Mouse (Mus musculus) adrenal gland, adult 2 months (tissue): ENCODE results near the gene Cyth4. TPM values are rescaled to one million over a fixed set of nuclear protein-coding genes. Genes with fewer than 3 reads are reported as not detected.

Source experiments
- DNase-seq: peaks from one replicate; pipeline ENCODE4 v3.0.0; 2021
- polyA plus RNA-seq: library from polyadenylated mRNA; depleted of rRNA; stranded (reverse); fragments of >200 nt; gene quantifications from 2 replicates; pipeline ENCODE4 v1.2.3, GENCODE M21; 2012; rRNA removed
- total RNA-seq, 2 experiments: library from RNA; stranded (reverse); gene quantifications; 2 replicates each; pipeline ENCODE4 v1.2.3; 2021

The Cyth4 gene
- total and polyA plus RNA-seq, 3 experiments, result 7.2 to 13.8 (median 12.7) TPM

DNA sequence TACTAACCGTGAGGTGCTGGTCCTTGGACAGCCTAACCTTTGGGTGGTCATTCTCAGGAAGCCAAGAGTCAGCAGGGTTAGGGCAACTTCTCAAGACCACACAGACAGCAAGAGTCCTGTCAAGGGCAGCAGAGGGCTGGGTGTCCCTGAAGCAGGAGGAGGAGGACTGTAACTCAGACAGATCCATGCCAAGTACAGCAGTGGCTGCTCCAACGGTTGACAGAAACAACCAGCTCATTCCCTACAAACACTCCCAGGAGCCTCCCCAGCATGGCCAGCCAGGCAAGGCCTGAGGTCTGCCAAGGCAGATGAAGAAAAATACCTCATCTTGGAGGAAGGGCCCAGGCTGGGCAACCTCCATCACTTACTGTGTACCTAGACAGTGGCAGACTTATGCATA is 20.1 kb downstream of the Cyth4 start:
- peak; percentile 59 for DNase-seq

DNA sequence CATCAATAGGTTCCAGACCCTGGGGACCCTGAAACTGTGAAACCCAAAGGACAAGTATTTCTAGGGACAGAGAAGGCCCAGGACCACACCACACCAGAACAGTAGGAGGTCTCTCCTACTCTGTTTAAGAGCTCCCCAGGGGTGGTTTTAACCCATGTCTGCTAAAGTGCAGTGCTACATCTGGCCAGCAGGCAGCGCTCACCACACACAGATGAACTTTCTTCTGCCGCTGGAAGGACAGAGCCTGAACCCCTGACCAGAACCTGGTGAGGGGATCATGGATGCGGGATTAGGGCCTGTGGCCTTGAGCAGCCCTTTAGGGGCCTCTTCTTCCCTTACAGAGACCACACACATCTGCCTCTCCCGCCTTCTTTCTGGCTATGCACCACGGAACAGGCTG is 26.6 kb downstream of the Cyth4 start:
- peak; percentile 76 for DNase-seq

DNA sequence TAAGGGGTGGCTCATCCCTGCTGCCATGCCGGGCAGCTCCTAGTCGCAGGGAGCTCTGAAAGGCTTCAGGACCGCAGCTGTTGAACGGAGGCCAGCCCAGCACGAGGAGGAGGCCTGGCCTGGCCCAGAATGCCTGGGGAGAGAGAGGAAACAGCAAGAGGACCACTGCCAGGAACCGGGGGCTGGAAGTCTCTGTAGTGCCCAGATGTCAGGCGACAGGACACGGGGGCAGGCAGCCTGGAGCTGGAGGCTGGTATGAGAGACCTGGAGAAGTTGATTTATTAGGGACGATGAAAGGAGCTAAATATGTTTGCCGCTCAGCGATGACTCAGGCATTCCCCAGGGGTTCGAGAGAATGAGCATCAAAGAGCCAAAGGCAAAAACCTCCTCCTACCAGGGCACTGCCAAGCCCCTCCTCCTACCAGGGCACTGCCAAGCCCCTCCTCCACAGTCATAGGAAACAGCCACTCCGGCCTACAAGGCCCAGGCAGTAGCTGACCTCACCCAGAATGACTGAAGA is 27.6 kb downstream of the Cyth4 start:
- DNase-seq, result peak; percentile 97

DNA sequence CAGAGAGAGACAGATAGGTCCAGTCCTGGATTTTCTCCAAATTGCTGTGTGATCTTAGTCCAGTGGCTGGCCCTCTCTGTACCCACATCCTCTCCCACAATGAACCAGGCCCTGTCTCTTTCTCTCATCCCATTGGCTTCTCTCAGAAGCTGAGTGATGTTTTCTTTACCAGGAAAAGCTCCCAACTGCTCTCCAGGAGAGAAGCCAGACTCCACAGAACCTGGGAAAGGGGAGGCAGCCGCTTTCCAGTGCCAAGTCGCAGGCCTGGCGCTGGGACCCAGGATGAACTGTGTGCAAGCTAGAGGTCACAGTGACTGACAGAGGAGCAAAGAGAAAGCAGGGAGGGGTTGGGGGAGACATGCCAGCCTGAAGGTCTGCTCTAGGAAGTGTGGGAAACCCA is 28.1 kb downstream of the Cyth4 start:
- DNase-seq, result no peak

DNA sequence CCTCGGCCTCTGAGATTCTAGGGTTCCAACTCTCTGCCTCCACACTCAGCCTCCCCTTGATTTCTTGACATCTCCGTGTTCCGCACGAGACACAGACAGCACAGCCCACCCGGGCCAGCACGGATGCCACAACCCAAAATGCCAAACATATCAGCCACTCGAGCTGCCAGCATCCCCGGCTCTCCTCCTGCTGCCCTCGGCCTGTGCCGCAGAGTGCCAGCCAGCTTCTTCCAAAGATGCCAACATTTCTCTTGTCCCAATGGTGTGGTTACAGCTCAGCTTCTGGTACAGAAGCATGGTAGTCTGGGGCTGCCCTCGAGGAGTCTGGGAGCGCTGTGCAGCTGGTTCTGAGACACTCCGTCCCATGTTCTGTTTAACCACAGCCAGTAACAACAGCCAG is 29.4 kb downstream of the Cyth4 start:
- no peak for DNase-seq

DNA sequence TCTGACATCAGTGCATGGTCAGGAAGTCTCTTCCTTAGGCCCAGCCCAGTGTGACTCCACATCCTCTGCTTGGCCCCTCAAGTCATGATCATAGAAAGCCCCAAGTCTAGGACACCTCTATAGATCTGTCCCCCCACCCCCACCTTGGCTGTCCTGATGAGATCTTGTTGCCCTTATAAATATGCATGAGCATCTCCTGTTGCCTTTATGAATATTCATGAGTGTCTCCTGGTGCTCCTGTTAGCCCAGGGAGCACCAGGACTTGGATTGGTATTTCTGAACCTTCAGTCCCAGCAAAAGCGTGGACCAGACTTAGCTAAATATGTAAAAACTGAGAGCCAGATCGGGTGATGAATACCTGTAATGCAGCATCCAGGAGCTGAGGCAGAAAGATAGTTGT is 35.5 kb downstream of the Cyth4 start:
- DNase-seq, result no peak

DNA sequence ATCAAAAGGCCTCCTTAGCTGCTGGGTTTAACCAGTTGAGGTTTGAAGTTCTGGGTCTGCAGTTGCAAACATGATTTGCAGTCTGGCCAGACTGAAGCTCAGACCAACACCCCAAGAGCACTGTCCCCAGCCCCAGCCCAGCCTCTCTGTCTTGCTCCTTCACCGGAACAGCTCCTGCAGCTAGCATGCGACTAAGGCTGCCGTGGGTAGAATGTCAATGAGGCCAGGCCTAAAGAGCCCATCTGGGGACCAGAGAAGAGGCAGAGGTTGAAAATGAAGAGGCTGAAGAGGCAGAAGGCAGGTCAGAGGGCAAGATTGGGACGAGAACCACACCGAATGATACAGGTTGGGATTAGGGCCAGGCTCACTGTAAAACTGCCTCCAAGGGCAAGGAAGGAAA is 36.6 kb downstream of the Cyth4 start:
- no peak for DNase-seq

DNA sequence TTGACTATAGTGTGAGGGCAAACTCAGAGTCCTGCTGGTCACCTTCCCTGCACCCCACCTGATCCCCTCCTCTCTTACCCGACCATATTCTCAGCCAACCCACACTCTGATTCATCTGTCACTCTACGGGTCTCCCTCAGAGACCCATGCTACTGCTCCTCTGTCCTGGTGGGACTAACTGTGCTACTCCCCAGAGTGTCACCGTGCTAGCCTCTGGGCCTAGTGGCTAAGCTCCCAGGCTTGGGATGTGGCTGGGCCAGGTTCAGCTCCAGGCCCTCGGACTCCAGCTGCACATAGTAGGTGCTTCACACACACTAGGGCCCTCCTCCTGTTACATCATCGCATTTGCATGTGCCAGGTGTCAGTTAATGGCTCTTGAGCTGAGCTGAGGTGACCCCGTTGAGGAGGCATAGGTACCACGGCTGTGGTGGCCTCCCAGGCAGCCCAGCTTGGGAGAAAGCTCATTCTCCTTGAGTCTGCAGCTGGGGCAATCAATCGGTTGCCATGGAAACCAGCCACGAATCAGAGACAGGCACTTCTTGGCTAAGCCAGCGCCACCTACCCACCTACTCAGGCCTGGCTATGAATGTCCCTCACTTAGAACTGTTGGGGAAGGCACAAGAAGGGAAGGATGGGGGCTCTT is 37.4 kb downstream of the Cyth4 start:
- DNase-seq, result no peak

DNA sequence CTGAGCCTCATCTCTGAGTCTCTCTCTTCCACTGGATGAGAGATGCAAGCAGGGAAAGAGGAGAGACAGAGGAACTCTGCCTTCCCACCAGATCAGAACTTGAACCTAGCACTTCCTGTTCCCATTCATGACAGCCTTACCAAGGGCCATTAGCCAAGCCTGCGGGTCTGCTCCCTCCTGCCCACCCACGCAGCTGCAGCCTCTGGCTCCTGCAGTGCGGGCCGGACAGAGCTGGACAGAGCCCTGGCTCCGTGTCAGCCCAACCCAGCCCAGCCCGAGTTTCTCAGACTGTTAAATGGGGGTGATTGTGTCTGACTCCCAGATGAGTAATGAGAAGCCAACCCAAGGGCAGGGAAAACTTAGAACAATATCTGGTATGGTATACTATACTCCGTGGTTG is 38.4 kb downstream of the Cyth4 start:
- peak; percentile 23 for DNase-seq

DNA sequence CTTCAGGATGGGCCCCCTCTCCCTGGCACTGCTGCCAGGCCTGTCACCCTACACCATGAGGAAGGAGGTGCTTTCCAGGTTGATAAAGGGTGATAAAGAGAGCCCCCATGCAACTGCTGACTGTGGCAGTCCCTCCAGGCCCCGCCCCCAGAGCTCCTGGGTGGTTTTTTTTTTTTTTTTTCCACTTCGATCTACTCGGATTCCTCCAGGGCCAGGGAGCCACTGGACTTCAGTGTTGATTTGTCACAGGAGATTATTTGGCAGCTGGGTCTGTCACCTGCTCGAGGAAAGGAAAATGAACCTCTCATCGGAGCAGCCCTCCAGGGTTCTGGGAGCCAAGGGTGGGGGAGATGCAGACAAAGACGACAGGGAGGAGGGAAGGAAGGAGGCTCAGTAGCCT is 46.8 kb downstream of the Cyth4 start:
- no peak for DNase-seq

DNA sequence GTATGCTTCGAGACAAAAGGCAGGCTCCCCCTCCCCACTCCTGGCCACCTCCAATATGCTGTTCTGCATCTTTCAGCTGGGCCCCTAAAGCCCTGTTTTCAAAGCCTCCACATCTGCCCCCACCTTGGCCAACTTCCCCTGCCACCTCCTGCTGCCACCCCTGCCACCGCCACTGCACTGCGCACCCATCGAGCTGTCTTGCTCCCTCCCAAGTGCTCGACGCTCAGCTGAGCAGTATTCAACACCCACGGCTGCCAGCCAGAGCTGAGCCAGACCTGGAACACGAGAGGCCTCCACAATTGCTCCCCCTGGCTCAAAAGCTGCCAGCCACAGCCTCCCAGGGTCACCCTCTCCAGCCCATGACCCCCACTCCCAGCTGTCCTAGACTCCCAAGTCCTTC is 47.8 kb downstream of the Cyth4 start:
- DNase-seq, result no peak

DNA sequence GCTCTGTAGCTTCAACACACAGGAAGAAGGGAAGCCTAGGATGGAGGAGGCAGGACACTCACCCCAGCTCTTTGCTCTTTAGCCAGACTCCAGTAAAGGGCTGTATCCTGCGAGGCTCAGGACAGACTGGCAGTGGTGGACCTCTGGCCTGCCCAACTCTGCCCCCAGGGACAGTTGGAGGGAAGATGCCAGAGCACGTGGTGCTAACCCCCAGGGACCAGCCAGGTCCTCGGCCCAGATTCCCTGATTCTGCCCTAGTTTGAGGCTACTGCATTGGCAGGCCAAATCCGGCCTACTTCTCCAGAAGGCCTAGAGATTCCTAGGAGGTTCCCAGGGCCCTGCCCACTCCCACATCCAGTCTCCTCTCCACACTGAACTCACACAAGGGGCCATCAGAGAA is 50.9 kb downstream of the Cyth4 start:
- peak; percentile 43 for DNase-seq

DNA sequence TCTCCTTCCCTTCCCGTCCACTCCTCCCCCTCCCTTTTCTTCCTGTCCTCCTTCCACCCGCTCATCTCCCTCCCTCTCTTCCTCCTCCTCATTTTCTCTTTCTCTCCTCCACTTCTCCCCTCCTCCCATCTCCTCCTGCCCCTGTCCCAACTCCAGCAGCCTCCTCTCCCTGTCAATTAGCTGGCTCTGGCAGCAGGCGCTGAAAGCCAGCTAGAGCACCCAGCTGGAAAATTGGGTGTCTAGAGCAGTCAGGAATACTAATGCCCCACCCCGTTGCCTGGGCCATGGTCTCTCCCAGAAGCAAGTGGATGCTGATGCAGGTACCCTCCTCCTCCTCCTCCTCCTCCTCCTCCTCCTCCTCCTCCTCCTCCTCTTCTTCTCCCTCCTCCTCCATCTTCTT is 54.3 kb downstream of the Cyth4 start:
- DNase-seq, result no peak

DNA sequence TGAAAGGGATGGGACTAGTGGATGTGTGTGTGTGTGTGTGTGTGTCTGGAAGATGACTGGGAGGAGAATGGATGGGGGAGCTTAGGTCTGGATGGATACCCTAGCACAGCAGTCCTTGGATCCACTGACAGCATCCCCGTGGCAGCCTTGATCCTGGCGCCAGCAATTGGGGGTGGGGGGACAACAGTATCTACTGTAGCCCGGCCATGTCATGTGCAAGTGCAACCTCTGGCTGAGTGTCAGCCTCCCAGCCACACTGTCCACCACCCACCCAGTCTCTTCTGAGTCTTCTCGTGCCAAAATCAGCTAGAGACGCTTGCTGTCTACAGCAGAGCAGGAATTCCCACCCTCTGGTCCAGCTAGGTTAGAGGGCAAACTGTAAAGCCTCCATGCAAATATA is 67.4 kb downstream of the Cyth4 start:
- DNase-seq, result no peak

DNA sequence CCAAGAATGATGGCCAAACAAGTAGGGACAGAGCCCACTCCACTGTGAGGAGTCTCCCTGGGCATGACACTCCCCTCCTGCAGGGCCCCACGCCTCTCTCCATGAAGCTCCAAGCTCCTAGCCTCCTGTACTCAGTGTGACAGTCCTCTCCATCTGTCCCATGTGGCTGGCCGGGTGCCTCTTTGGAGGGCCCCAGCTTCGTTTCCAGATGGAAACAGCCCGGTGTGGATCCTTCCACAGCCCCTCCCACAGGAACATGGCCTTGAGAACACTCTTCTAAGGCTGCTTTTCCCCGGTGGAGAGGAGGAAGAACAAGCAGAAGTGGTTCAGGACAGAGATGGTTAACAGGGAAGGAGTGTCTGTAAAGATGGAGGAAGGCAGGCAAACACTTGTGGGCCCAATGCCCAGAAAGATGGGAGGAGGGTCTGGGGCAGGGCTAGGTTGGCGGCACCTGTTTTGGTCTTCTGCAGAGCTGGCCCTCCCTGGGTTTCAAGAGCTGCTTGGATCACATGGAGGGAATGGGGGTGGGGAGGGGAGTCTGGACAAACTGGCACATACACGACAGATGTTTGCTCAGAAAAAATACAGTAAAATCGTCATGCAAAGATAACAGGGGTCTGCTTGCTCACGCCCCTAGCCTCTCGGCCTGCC is 72.5 kb downstream of the Cyth4 start:
- no peak for DNase-seq

DNA sequence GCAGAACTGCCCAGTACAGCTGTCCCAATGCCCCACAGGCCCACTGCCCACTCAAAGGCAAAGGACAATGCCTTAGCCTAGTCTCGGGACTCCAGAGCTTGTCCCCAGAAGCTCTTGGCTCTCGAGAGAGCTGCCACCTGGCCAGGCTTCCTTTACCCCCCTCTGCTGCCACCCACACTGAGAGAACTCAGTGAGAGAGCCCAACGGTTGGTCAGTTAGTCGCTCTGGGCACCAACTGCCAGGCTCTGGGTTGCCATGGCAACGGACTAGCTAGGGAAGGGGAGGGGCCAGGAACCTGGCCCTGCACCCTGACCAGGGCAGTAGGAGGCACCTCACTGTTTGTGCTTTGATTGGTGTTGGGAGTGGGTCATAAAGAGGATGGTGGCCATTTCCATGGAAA is 73.5 kb downstream of the Cyth4 start:
- peak; percentile 54 for DNase-seq

Other genes starting within 250 kb of the Cyth4 start
- not detected for gene Tex33, start 201.1 kb upstream of the Cyth4 start, total RNA-seq
- gene Tex33, start 201.1 kb upstream of the Cyth4 start, polyA plus RNA-seq, result not detected in 2 replicates
- 100 to 1,000 TPM; 218 to 366 TPM for gene Tst, start 191.1 kb upstream of the Cyth4 start, total RNA-seq
- gene Tst, start 191.1 kb upstream of the Cyth4 start, polyA plus RNA-seq, result 391 and 410 TPM in 2 replicates
- 10 to 100 TPM; 59.0 to 63.2 TPM for gene Mpst, start 190.6 kb upstream of the Cyth4 start, total RNA-seq
- 342 and 389 TPM in 2 replicates for gene Mpst, start 190.6 kb upstream of the Cyth4 start, polyA plus RNA-seq
- gene Kctd17, start 168.5 kb upstream of the Cyth4 start, total RNA-seq, result 100 to 1,000 TPM in 1 of 2 experiments, 10 to 100 TPM in 1; 81.6 to 102 TPM
- gene Kctd17, start 168.5 kb upstream of the Cyth4 start, polyA plus RNA-seq, result 344 and 374 TPM in 2 replicates
- 1 to 10 TPM in 1 of 2 experiments, under 1 TPM in 1; 0.59 to 3.3 TPM for gene Tmprss6, start 128.4 kb upstream of the Cyth4 start, total RNA-seq
- 3.5 and 4.7 TPM in 2 replicates for gene Tmprss6, start 128.4 kb upstream of the Cyth4 start, polyA plus RNA-seq
- gene Il2rb, start 101.8 kb upstream of the Cyth4 start, total RNA-seq, result 1 to 10 TPM; 1.3 to 1.5 TPM
- gene Il2rb, start 101.8 kb upstream of the Cyth4 start, polyA plus RNA-seq, result 3.8 and 4.9 TPM in 2 replicates
- gene C1qtnf6, start 65.6 kb upstream of the Cyth4 start, total RNA-seq, result 10 to 100 TPM; 16.9 to 30.1 TPM
- gene C1qtnf6, start 65.6 kb upstream of the Cyth4 start, polyA plus RNA-seq, result 63.2 and 92.2 TPM in 2 replicates
- gene Sstr3, start 52.4 kb upstream of the Cyth4 start, total RNA-seq, result 1 to 10 TPM in 1 of 2 experiments, under 1 TPM in 1; 0.43 to 1.6 TPM
- 0.16 and 0.93 TPM in 2 replicates for gene Sstr3, start 52.4 kb upstream of the Cyth4 start, polyA plus RNA-seq
- gene Rac2, start 24.3 kb upstream of the Cyth4 start, total RNA-seq, result 1 to 10 TPM; 8.1 to 9.6 TPM
- gene Rac2, start 24.3 kb upstream of the Cyth4 start, polyA plus RNA-seq, result 33.4 and 40.2 TPM in 2 replicates
- gene Elfn2, start 121.7 kb downstream of the Cyth4 start, total RNA-seq, result 1 to 10 TPM; 3.2 to 3.6 TPM
- 1.7 and 2.3 TPM in 2 replicates for gene Elfn2, start 121.7 kb downstream of the Cyth4 start, polyA plus RNA-seq
- gene Mfng, start 176.4 kb downstream of the Cyth4 start, total RNA-seq, result 10 to 100 TPM in 1 of 2 experiments, 1 to 10 TPM in 1; 8.7 to 18.1 TPM
- gene Mfng, start 176.4 kb downstream of the Cyth4 start, polyA plus RNA-seq, result 46.7 and 61.0 TPM in 2 replicates
- 10 to 100 TPM in 1 of 2 experiments, 1 to 10 TPM in 1; 4.9 to 10.9 TPM for gene Card10, start 206.0 kb downstream of the Cyth4 start, total RNA-seq
- gene Card10, start 206.0 kb downstream of the Cyth4 start, polyA plus RNA-seq, result 18.1 and 26.5 TPM in 2 replicates
- 10 to 100 TPM; 36.9 to 57.2 TPM for gene Cdc42ep1, start 245.6 kb downstream of the Cyth4 start, total RNA-seq
- 100 and 122 TPM in 2 replicates for gene Cdc42ep1, start 245.6 kb downstream of the Cyth4 start, polyA plus RNA-seq